Mouse (Mus musculus): ENCODE data around the gene Traf1. TPM values are rescaled to one million over a fixed set of nuclear protein-coding genes. Genes with fewer than 3 reads are reported as not detected.

The Traf1 gene
- polyA plus RNA-seq, 1 experiment from 2014 or later, result 1.2 TPM

GRCm38 (mm10) chr2:34965806-34966205, 4.2 kb upstream of the Traf1 start:
- no peak overlapping the region for H3K9ac ChIP-seq
- no peaks in the 10 kb centered on the region; the same call in 1 of the 2 replicates for H3K27me3 ChIP-seq (replicated peaks)
- peaks cover 14% of the 10 kb centered on the region for H3K4me1 ChIP-seq (replicated peaks)
- H3K36me3 ChIP-seq, result no peaks in the 10 kb centered on the region
- no peak for ATAC-seq (ENCODE audit: insufficient number of reproducible peaks, low FRiP score)
- 71% methylated on average over 8 of the region's 8 CpGs for WGBS
- no peak overlapping the region for H3K4me3 ChIP-seq
- no peak overlapping the region for H3K27ac ChIP-seq (ENCODE audit: poor library complexity, severe bottlenecking)
- H3K4me2 ChIP-seq, result no peak overlapping the region
- H3K9me3 ChIP-seq (replicated peaks), result no peaks in the 10 kb centered on the region

GRCm38 (mm10) chr2:34965293-34965692, 3.7 kb upstream of the Traf1 start:
- ATAC-seq (ENCODE audit: insufficient number of reproducible peaks, low FRiP score), result no peak; the same call in 1 of the 2 replicates
- Histone ChIP-seq H3K27ac (ENCODE audit: poor library complexity, severe bottlenecking) (no peak overlapping the region), H3K4me1 (replicated peaks) (peaks cover 14% of the 10 kb centered on the region), H3K9ac (no peak overlapping the region), H3K9me3 (replicated peaks) (no peaks in the 10 kb centered on the region), H3K27me3 (replicated peaks) (no peaks in the 10 kb centered on the region; the same call in 1 of the 2 replicates), H3K36me3 (no peaks in the 10 kb centered on the region), H3K4me2 (0 out of 2 replicates have a peak overlapping the region, but pooled peaks have one; percentile 3), H3K4me3 (no peak overlapping the region)
- WGBS, result 34% methylated on average over 9 of the region's 9 CpGs

GRCm38 (mm10) chr2:34964651-34965050, 3.1 kb upstream of the Traf1 start:
- Histone ChIP-seq H3K4me3 (no peak overlapping the region), H3K27me3 (replicated peaks) (no peaks in the 10 kb centered on the region; the same call in 1 of the 2 replicates), H3K9ac (no peak overlapping the region), H3K9me3 (replicated peaks) (peaks cover 2% of the 10 kb centered on the region; the same call in 1 of the 2 replicates), H3K27ac (ENCODE audit: poor library complexity, severe bottlenecking) (no peak overlapping the region), H3K36me3 (no peaks in the 10 kb centered on the region), H3K4me1 (replicated peaks) (peaks cover 14% of the 10 kb centered on the region), H3K4me2 (no peak overlapping the region)
- no peak for ATAC-seq (ENCODE audit: insufficient number of reproducible peaks, low FRiP score)
- 75% methylated on average over 9 of the region's 9 CpGs for WGBS

- Histone ChIP-seq H3K27ac (ENCODE audit: poor library complexity, severe bottlenecking) (no peak overlapping the region), H3K9me3 (replicated peaks) (peaks cover 3% of the 10 kb centered on the region; the same call in 1 of the 2 replicates)
These were observed 2.7 kb upstream of the Traf1 start for GRCm38 (mm10) chr2:34964230-34964629.

GRCm38 (mm10) chr2:34963371-34963956, 1.9 kb upstream of the Traf1 start:
- peaks cover 3% of the 10 kb centered on the region; the same call in 1 of the 2 replicates for H3K9me3 ChIP-seq (replicated peaks)
- H3K4me3 ChIP-seq, result no peak overlapping the region
- no peak overlapping the region for H3K4me2 ChIP-seq
- H3K9ac ChIP-seq, result no peak overlapping the region
- H3K27ac ChIP-seq (ENCODE audit: poor library complexity, severe bottlenecking), result no peak overlapping the region
- no peaks in the 10 kb centered on the region for H3K36me3 ChIP-seq
- no peaks in the 10 kb centered on the region; the same call in none of the 2 replicates for H3K27me3 ChIP-seq (replicated peaks)
- peaks cover 14% of the 10 kb centered on the region for H3K4me1 ChIP-seq (replicated peaks)
- 70% methylated on average over 13 of the region's 13 CpGs for WGBS
- no peak for ATAC-seq (ENCODE audit: insufficient number of reproducible peaks, low FRiP score)

More at GRCm38 (mm10) chr2:34964230-34964629, 2.7 kb upstream of the Traf1 start:
- Histone ChIP-seq H3K4me1 (replicated peaks) (peaks cover 14% of the 10 kb centered on the region), H3K4me2 (no peak overlapping the region), H3K36me3 (no peaks in the 10 kb centered on the region), H3K27me3 (replicated peaks) (no peaks in the 10 kb centered on the region; the same call in 1 of the 2 replicates), H3K9ac (no peak overlapping the region), H3K4me3 (no peak overlapping the region)
- WGBS, result 92% methylated on average over 6 of the region's 6 CpGs
- ATAC-seq (ENCODE audit: insufficient number of reproducible peaks, low FRiP score), result no peak

DNA sequence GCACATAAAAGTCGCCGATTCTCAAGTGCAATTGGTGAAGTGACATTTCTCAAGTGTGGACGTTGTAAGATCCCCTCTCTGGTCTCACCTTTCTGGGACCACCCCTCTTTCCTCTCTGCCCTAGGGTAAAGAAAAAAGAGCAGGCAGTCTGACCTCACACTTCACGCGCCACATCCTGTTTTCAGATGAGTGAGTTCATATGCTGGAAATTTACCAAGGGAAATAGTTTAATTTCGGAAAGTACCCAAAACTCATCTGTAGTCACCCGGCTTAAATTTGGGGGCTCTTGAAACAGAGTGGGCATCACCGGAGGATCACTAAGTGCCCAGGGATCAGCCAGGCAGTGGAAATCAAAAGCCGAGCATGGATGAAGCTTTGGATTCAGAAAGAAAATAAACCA, 1.3 kb upstream of the Traf1 start:
- Histone ChIP-seq H3K4me1 (replicated peaks) (peaks cover 14% of the 10 kb centered on the region), H3K9ac (no peak overlapping the region), H3K27ac (ENCODE audit: poor library complexity, severe bottlenecking) (no peak overlapping the region), H3K4me2 (no peak overlapping the region), H3K9me3 (replicated peaks) (peaks cover 3% of the 10 kb centered on the region; the same call in 1 of the 2 replicates), H3K27me3 (replicated peaks) (no peaks in the 10 kb centered on the region; the same call in none of the 2 replicates), H3K4me3 (no peak overlapping the region), H3K36me3 (no peaks in the 10 kb centered on the region)
- 67% methylated on average over 9 of the region's 9 CpGs for WGBS
- ATAC-seq (ENCODE audit: insufficient number of reproducible peaks, low FRiP score), result no peak

- Histone ChIP-seq H3K9me3 (replicated peaks) (peaks cover 3% of the 10 kb centered on the region; the same call in 1 of the 2 replicates), H3K4me3 (no peak overlapping the region), H3K27ac (ENCODE audit: poor library complexity, severe bottlenecking) (no peak overlapping the region), H3K36me3 (no peaks in the 10 kb centered on the region), H3K27me3 (replicated peaks) (no peaks in the 10 kb centered on the region; the same call in none of the 2 replicates), H3K9ac (no peak overlapping the region), H3K4me2 (no peak overlapping the region), H3K4me1 (replicated peaks) (peaks cover 14% of the 10 kb centered on the region)
- no peak for ATAC-seq (ENCODE audit: insufficient number of reproducible peaks, low FRiP score)
- 61% methylated on average over 2 of the region's 2 CpGs for WGBS
These were observed 639 bp upstream of the Traf1 start for GRCm38 (mm10) chr2:34962211-34962610.

- Histone ChIP-seq H3K4me1 (replicated peaks) (peaks cover 14% of the 10 kb centered on the region), H3K27ac (ENCODE audit: poor library complexity, severe bottlenecking) (no peak overlapping the region), H3K4me2 (peak overlapping the region; percentile 72), H3K9me3 (replicated peaks) (peaks cover 3% of the 10 kb centered on the region; the same call in 1 of the 2 replicates), H3K36me3 (no peaks in the 10 kb centered on the region), H3K9ac (peak overlapping the region; percentile 58), H3K4me3 (peak overlapping the region; percentile 39), H3K27me3 (replicated peaks) (no peaks in the 10 kb centered on the region; the same call in 1 of the 2 replicates)
- ATAC-seq (ENCODE audit: insufficient number of reproducible peaks, low FRiP score), result no peak
- WGBS, result 59% methylated on average over 6 of the region's 6 CpGs
These were observed 606 bp downstream of the Traf1 start for GRCm38 (mm10) chr2:34960966-34961365.

- Histone ChIP-seq H3K36me3 (no peaks in the 10 kb centered on the region), H3K4me1 (replicated peaks) (peaks cover 13% of the 10 kb centered on the region), H3K27ac (ENCODE audit: poor library complexity, severe bottlenecking) (no peak overlapping the region), H3K9me3 (replicated peaks) (peaks cover 3% of the 10 kb centered on the region; the same call in 1 of the 2 replicates), H3K9ac (no peak overlapping the region), H3K4me3 (no peak overlapping the region), H3K4me2 (no peak overlapping the region), H3K27me3 (replicated peaks) (no peaks in the 10 kb centered on the region; the same call in 1 of the 2 replicates)
- no peak for ATAC-seq (ENCODE audit: insufficient number of reproducible peaks, low FRiP score)
- WGBS, result 72% methylated on average over 4 of the region's 5 CpGs
These were observed 1.1 kb downstream of the Traf1 start for GRCm38 (mm10) chr2:34960466-34960865.

- WGBS, result 81% methylated on average over 7 of the region's 7 CpGs
- Histone ChIP-seq H3K9ac (no peak overlapping the region), H3K4me1 (replicated peaks) (peaks cover 8% of the 10 kb centered on the region), H3K27me3 (replicated peaks) (no peaks in the 10 kb centered on the region; the same call in 1 of the 2 replicates), H3K9me3 (replicated peaks) (peaks cover 3% of the 10 kb centered on the region; the same call in 1 of the 2 replicates), H3K36me3 (no peaks in the 10 kb centered on the region), H3K4me2 (no peak overlapping the region), H3K27ac (ENCODE audit: poor library complexity, severe bottlenecking) (no peak overlapping the region), H3K4me3 (no peak overlapping the region)
- ATAC-seq (ENCODE audit: insufficient number of reproducible peaks, low FRiP score), result no peak
These were observed 3.0 kb downstream of the Traf1 start for GRCm38 (mm10) chr2:34958582-34958981.

DNA sequence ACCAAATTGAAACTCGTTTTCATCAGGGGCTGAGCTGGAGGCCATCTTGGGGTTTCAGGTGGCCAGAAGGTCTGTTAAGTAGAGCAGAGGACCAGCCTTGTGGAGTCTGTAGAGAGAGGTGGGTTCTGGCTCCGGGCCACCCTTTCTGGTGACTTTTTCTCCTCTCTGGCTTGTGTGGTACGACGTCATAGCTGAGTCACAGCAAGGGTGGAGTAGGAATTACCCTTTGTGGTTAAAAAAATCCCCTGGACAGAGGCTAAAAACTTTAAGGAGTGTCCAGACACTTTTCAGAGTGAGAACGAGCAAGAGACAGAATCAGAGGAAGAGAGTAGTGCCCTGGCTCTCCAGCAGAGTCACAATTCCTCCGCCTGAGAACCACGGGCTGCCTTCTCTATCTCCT, 3.5 kb downstream of the Traf1 start:
- Histone ChIP-seq H3K36me3 (no peaks in the 10 kb centered on the region), H3K27ac (ENCODE audit: poor library complexity, severe bottlenecking) (no peak overlapping the region), H3K9ac (no peak overlapping the region), H3K27me3 (replicated peaks) (no peaks in the 10 kb centered on the region; the same call in 1 of the 2 replicates), H3K4me3 (no peak overlapping the region), H3K4me1 (replicated peaks) (peaks cover 8% of the 10 kb centered on the region), H3K4me2 (no peak overlapping the region), H3K9me3 (replicated peaks) (peaks cover 3% of the 10 kb centered on the region; the same call in 1 of the 2 replicates)
- no peak for ATAC-seq (ENCODE audit: insufficient number of reproducible peaks, low FRiP score)
- 64% methylated on average over 7 of the region's 7 CpGs for WGBS

All from heart, embryonic 12.5 days (tissue).